Mouse (Mus musculus) hindbrain, postnatal 0 days (tissue): ENCODE data around the gene Polr3h. TPM values are rescaled to one million over a fixed set of nuclear protein-coding genes. Genes with fewer than 3 reads are reported as not detected.
"Not testable (repeated sequence)": the region's sequence is repeated elsewhere in the genome, so short reads cannot be mapped to it uniquely, and the experiment has no call there.

ENCODE experiments used
- ATAC-seq: fragments of 200-750 bp; cut with Nextera tagmentation; 2 replicates; pipeline ENCODE4 v1.8.0; 2017; ENCODE audit warnings: mild to moderate bottlenecking, moderate TSS enrichment, moderate library complexity
- DNase-seq: peaks from one replicate; pipeline ENCODE4 v3.0.0-alpha.2; 2015; ENCODE audit warnings: low spot score
- H3K27ac ChIP-seq: fragments of 300-500 bp; sonication (generic); 2 replicates; pipeline ENCODE4 v1.5.1; 2014; ENCODE audit warnings: mild to moderate bottlenecking
- H3K27me3 ChIP-seq: fragments of 300-500 bp; sonication (generic); 2 replicates; pipeline ENCODE4 v1.6.1; 2014; ENCODE audit warnings: low read length, mixed read lengths; ENCODE audit not compliant: insufficient read depth
- H3K36me3 ChIP-seq: fragments of 300-500 bp; sonication (generic); 2 replicates; pipeline ENCODE4 v1.6.1; 2014; ENCODE audit warnings: low read length, mixed read lengths; ENCODE audit not compliant: insufficient read depth
- H3K4me1 ChIP-seq: fragments of 300-500 bp; sonication (generic); 2 replicates; pipeline ENCODE4 v1.6.1; 2014; ENCODE audit warnings: antibody characterized with exemption, low read length, mixed read lengths; ENCODE audit not compliant: insufficient read depth
- H3K4me2 ChIP-seq: fragments of 300-500 bp; sonication (generic); 2 replicates; pipeline ENCODE4 v1.6.1; 2014; ENCODE audit warnings: low read depth, mild to moderate bottlenecking, low read length, moderate library complexity, mixed read lengths
- H3K4me3 ChIP-seq: fragments of 300-500 bp; sonication (generic); 2 replicates; pipeline ENCODE4 v1.5.1; 2014; ENCODE audit warnings: low read length
- H3K9ac ChIP-seq: fragments of 300-500 bp; sonication (generic); replicated peaks from 2 replicates; pipeline ENCODE4 v1.6.1; 2014; ENCODE audit warnings: mild to moderate bottlenecking, low read length, moderate library complexity, mixed read lengths
- H3K9me3 ChIP-seq: fragments of 300-500 bp; sonication (generic); 2 replicates; pipeline ENCODE4 v1.6.1; 2016; ENCODE audit warnings: low read length, mixed read lengths
- CTCF ChIP-seq: IDR thresholded peaks from 2 replicates; pipeline ENCODE4 v1.5.1; 2016; ENCODE audit warnings: antibody characterized with exemption, control low read depth, low read depth
- WGBS: fragments of 180-500 bp; shearing (Covaris S2); extraction: QIAGEN DNeasy Blood & Tissue Kit; methylation state at CpG from one replicate; pipeline ENCODE4 v1.1.7; 2014; 5-methylcytosine and 5-hydroxymethylcytosine counted together
- polyA plus RNA-seq: library from polyadenylated mRNA; unstranded; fragments of >200 nt; fragmentation: Nextera tagmentation; extraction: Ambion mirVana; gene quantifications from 2 replicates; pipeline ENCODE4 v1.2.1, GENCODE M21; 2015
- total RNA-seq: library from RNA; depleted of rRNA; stranded (reverse); fragments of >200 nt; gene quantifications from 2 replicates; pipeline ENCODE4 v1.2.3, GENCODE M21; 2014

Polr3h gene
- total and polyA plus RNA-seq, 2 experiments from 2014 or later, result 47.2 to 101 TPM

GRCm38 (mm10) chr15:81919062-81919461, 7.0 kb downstream of the Polr3h start:
- Histone ChIP-seq H3K4me2 (no peak overlapping the region), H3K4me3 (no peak overlapping the region), H3K27me3 (no peaks in the 10 kb centered on the region), H3K27ac (no peak overlapping the region), H3K9ac (no peak overlapping the region), H3K36me3 (peaks cover 29% of the 10 kb centered on the region), H3K9me3 (no peaks in the 10 kb centered on the region), H3K4me1 (0 out of 2 replicates have a peak, but pooled peaks cover 6% of the 10 kb centered on the region)
- no peak for TF ChIP-seq CTCF
- no peak for DNase-seq
- WGBS, result 78% methylated on average over 5 of the region's 5 CpGs
- ATAC-seq, result no peak

DNA sequence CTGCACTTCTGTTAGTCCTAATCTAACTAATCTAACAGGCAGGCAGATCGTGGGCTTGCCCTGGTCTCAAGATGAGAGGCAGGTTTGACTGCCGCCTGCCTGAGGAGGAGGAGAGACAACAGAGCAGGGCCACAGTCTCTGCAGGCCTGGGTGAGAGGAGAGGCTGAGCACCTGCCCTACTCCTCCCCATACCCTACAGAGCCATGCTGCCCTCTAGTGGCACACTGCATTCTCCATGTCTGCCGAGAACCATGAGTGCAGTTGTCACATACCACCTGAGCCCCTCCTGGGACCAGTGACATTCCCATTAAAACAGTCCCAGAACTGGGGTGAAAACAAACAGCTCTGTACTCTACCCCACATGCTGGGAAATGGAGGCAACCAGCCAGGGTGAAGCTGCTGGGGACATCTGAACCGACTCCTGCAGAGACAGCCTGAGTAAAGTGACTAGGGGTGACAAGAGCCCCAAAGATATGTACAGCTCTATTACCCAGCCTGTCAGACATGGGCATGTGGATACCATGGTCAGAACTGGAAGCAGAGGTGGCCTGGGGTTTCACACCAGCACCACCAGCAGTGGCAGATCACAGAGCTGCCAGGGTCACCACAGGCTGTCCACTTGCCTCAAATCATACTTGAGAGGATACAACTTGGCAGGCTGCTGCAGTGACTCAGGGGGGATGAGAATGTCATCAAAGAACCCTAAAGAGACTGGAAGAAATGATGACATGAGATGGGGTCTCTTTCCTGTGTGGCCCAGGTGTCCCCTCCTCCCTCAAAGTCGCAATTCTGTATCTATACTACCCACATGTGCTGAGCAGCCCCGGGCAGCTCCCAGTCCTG, 8.2 kb downstream of the Polr3h start:
- peak; percentile 83 for TF ChIP-seq CTCF
- DNase-seq (peak; percentile 66), ATAC-seq (no peak)
- Histone ChIP-seq H3K9me3 (no peaks in the 10 kb centered on the region), H3K36me3 (peaks cover 41% of the 10 kb centered on the region), H3K4me1 (0 out of 2 replicates have a peak, but pooled peaks cover 3% of the 10 kb centered on the region), H3K4me3 (no peak overlapping the region), H3K4me2 (no peak overlapping the region), H3K9ac (no peak overlapping the region), H3K27ac (no peak overlapping the region), H3K27me3 (no peaks in the 10 kb centered on the region)
- WGBS, result 57% methylated on average over 6 of the region's 6 CpGs

GRCm38 (mm10) chr15:81917201-81917600, 8.8 kb downstream of the Polr3h start:
- H3K27me3 ChIP-seq, result no peaks in the 10 kb centered on the region
- H3K4me2 ChIP-seq, result no peak overlapping the region
- no peak overlapping the region for H3K4me3 ChIP-seq
- no peaks in the 10 kb centered on the region for H3K9me3 ChIP-seq
- DNase-seq (no peak), ATAC-seq (no peak)
- 0 out of 2 replicates have a peak, but pooled peaks cover 3% of the 10 kb centered on the region for H3K4me1 ChIP-seq
- no peak for TF ChIP-seq CTCF
- no peak overlapping the region for H3K9ac ChIP-seq
- 88% methylated on average over 12 of the region's 12 CpGs for WGBS
- H3K27ac ChIP-seq, result no peak overlapping the region
- peaks cover 47% of the 10 kb centered on the region for H3K36me3 ChIP-seq

GRCm38 (mm10) chr15:81915663-81916062, 10.4 kb downstream of the Polr3h start:
- ATAC-seq, result no peak
- no peak overlapping the region for H3K4me3 ChIP-seq
- H3K4me2 ChIP-seq, result no peak overlapping the region
- no peak overlapping the region for H3K27ac ChIP-seq
- DNase-seq, result no peak
- no peak for TF ChIP-seq CTCF
- no peaks in the 10 kb centered on the region for H3K9me3 ChIP-seq
- WGBS, result 85% methylated on average over 5 of the region's 5 CpGs
- no peaks in the 10 kb centered on the region for H3K27me3 ChIP-seq
- no peak overlapping the region for H3K9ac ChIP-seq
- 0 out of 2 replicates have a peak, but pooled peaks cover 3% of the 10 kb centered on the region for H3K4me1 ChIP-seq
- peaks cover 62% of the 10 kb centered on the region for H3K36me3 ChIP-seq

- 87% methylated on average over 5 of the region's 5 CpGs for WGBS
- no peak for ATAC-seq
- Histone ChIP-seq H3K4me2 (no peak overlapping the region), H3K9ac (no peak overlapping the region), H3K4me1 (0 out of 2 replicates have a peak, but pooled peaks cover 3% of the 10 kb centered on the region), H3K27me3 (no peaks in the 10 kb centered on the region), H3K27ac (no peak overlapping the region), H3K4me3 (no peak overlapping the region), H3K36me3 (peaks cover 70% of the 10 kb centered on the region), H3K9me3 (no peaks in the 10 kb centered on the region)
- TF ChIP-seq CTCF, result no peak
- no peak for DNase-seq
Measured at GRCm38 (mm10) chr15:81914668-81915067, 11.4 kb downstream of the Polr3h start.

DNA sequence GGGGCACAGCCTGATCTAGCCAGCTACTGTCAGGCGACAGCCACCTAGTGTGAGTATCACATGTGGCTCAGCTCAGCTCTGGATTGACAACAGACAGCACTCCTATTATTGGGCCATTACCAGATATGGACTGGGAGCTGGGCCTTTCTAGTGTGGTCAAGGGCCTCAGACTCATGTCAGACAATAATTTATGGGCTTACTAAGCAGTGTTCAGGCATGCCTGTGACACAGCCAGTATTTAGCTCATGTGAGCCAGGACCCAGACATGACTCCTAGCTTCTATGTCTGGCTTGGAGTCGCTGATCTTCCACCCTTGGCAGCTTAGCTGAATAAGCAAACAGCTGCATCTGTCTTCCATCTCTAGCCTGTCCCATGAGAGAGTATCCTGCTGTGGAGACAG, 13.5 kb downstream of the Polr3h start:
- no peak overlapping the region for H3K4me2 ChIP-seq
- no peak overlapping the region for H3K27ac ChIP-seq
- DNase-seq (no peak), ATAC-seq (no peak)
- no peak for TF ChIP-seq CTCF
- no peak overlapping the region for H3K9ac ChIP-seq
- H3K9me3 ChIP-seq, result no peaks in the 10 kb centered on the region
- H3K27me3 ChIP-seq, result no peaks in the 10 kb centered on the region
- no peaks in the 10 kb centered on the region for H3K4me1 ChIP-seq
- 77% methylated on average over 2 of the region's 2 CpGs for WGBS
- H3K36me3 ChIP-seq, result peaks cover 88% of the 10 kb centered on the region
- H3K4me3 ChIP-seq, result no peak overlapping the region

DNA sequence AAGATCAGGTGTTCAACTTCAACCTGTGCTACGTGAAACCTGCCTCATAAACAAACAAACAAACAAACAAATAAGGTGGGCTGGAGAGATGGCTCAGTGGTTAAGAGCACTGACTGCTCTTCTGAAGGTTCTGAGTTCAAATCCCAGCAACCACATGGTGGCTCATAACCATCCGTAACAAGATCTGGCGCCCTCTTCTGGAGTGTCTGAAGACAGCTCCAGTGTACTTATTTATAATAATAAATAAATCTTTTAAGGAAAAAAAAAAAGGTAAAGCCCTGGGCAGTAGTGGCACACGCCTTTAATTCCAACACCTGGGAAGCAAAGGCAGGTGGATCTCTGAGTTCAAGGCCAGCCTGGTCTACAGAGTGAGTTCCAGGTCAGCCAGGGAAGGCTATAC, 17.3 kb downstream of the Polr3h start:
- peak; percentile 18; the same call in 1 of the 2 replicates for TF ChIP-seq CTCF
- not testable (repeated sequence) for H3K4me1 ChIP-seq, ATAC-seq, H3K27me3 ChIP-seq, H3K27ac ChIP-seq, H3K4me2 ChIP-seq, DNase-seq, H3K4me3 ChIP-seq, H3K9me3 ChIP-seq, H3K9ac ChIP-seq
- peaks cover 82% of the 10 kb centered on the region for H3K36me3 ChIP-seq
- 86% methylated on average over 4 of the region's 4 CpGs for WGBS
